In genomic region chr5:77223043-77223975, GRCm38 (mm10) we compare ENCODE assay signal across 8 mouse cellular contexts. TPM values are rescaled to one million over a fixed set of nuclear protein-coding genes. Genes with fewer than 3 reads are reported as not detected.
A peak's percentile ranks its signal among the peaks of the same experiment; 100 is the strongest.
DNase-seq lines count a peak whose midpoint lies in the region; ATAC-seq and TF ChIP-seq lines count a peak whose summit lies in the region.
"Had no signal": no experiment of that assay in that cellular context is flagged by ENCODE, and none has a peak within 500 bp of the region (broad histone marks: within the 10 kb centered on the region; RNA-seq: fewer than 3 reads in every experiment).

No protein-coding gene starts in this region.

- no peaks in the 10 kb centered on the region for H3K79me2 ChIP-seq in MEL (ENCODE audit: control insufficient read depth, insufficient read depth, low read length, poor library complexity)

- TF ChIP-seq POLR2A in MEL (IDR thresholded peaks at IDR 0.05; ENCODE audit: control insufficient read depth in 1 of 2, insufficient read depth in 1 of 2, low read depth in 1 of 2, low read length in 2 of 2, poor library complexity in 1 of 2), result no peak

- peak; percentile 84 to 93 (median 91) for TF ChIP-seq CTCF in MEL (IDR thresholded peaks at IDR 0.05 in 2 of 3, conservative IDR thresholded peaks at IDR 0.05 in 1 of 3; ENCODE audit: control insufficient read depth in 1 of 3, insufficient read depth in 1 of 3, low read depth in 2 of 3, low read length in 3 of 3, poor library complexity in 1 of 3, severe bottlenecking in 1 of 3)

- no peaks in the 10 kb centered on the region for H3K36me3 ChIP-seq in kidney, embryonic 16.5 days (ENCODE audit: insufficient read depth, low read length)
- no peaks in the 10 kb centered on the region for H3K36me3 ChIP-seq in kidney, embryonic 15.5 days
- H3K36me3 ChIP-seq in MEL (ENCODE audit: control insufficient read depth in 1 of 2, insufficient read depth in 2 of 2, low read length in 2 of 2), result peaks cover 0 to 6% of the 10 kb centered on the region in 2 experiments; a peak in 1 of 4 replicates
- H3K36me3 ChIP-seq in midbrain, embryonic 14.5 days (ENCODE audit: control insufficient read depth, insufficient read depth, low read length), result no peaks in the 10 kb centered on the region

- ATAC-seq in kidney, embryonic 16.5 days (ENCODE audit: low FRiP score, low TSS enrichment), result 0 out of 2 replicates have a peak, but pooled peaks have one; percentile 23
- ATAC-seq in kidney, embryonic 15.5 days (replicated peaks; ENCODE audit: low FRiP score), result no peak
- no peak for ATAC-seq in midbrain, embryonic 14.5 days (ENCODE audit: low FRiP score, low TSS enrichment)

- H3K9ac ChIP-seq in kidney, embryonic 16.5 days (replicated peaks; ENCODE audit: low read length), result no peak overlapping the region
- no peak overlapping the region for H3K9ac ChIP-seq in kidney, embryonic 15.5 days
- H3K9ac ChIP-seq in MEL (ENCODE audit: control insufficient read depth, low read depth, low read length, poor library complexity, severe bottlenecking), result peak overlapping the region; percentile 7; the same call in 1 of the 2 replicates
- no peak overlapping the region for H3K9ac ChIP-seq in midbrain, embryonic 14.5 days (replicated peaks; ENCODE audit: low read length)

- TF ChIP-seq EP300 in MEL (IDR thresholded peaks at IDR 0.05; ENCODE audit: low read depth in 1 of 2, low read length in 2 of 2), result 0 out of 4 replicates have a peak, but pooled peaks of 1 of the 2 experiments have one; percentile 20

- peak; percentile 57 for TF ChIP-seq RAD21 in MEL (IDR thresholded peaks at IDR 0.05; ENCODE audit: low read depth, low read length)

- 74% methylated on average over 11 of the region's 11 CpGs for WGBS in kidney, embryonic 16.5 days
- 77% methylated on average over 11 of the region's 11 CpGs for WGBS in kidney, embryonic 15.5 days
- 77% methylated on average over 11 of the region's 11 CpGs for WGBS in midbrain, embryonic 14.5 days

- H3K9me3 ChIP-seq in kidney, embryonic 16.5 days (ENCODE audit: low read length), result peaks cover 3% of the 10 kb centered on the region; the same call in 1 of the 2 replicates
- H3K9me3 ChIP-seq in kidney, embryonic 15.5 days (replicated peaks), result no peaks in the 10 kb centered on the region
- H3K9me3 ChIP-seq in MEL (replicated peaks; ENCODE audit: insufficient read depth, low read length), result no peaks in the 10 kb centered on the region
- H3K9me3 ChIP-seq in midbrain, embryonic 14.5 days (ENCODE audit: control insufficient read depth, low read length), result no peaks in the 10 kb centered on the region

- no peak overlapping the region for H3K27ac ChIP-seq in kidney, embryonic 16.5 days (ENCODE audit: low read length)
- no peak overlapping the region for H3K27ac ChIP-seq in kidney, embryonic 15.5 days
- no peak overlapping the region for H3K27ac ChIP-seq in MEL (ENCODE audit: control insufficient read depth, low read depth, low read length)
- no peak overlapping the region for H3K27ac ChIP-seq in midbrain, embryonic 14.5 days (replicated peaks; ENCODE audit: low read depth, low read length)

- H3K4me1 ChIP-seq in kidney, embryonic 16.5 days (ENCODE audit: insufficient read depth, low read length), result no peaks in the 10 kb centered on the region
- no peaks in the 10 kb centered on the region for H3K4me1 ChIP-seq in kidney, embryonic 15.5 days
- peaks cover 2% of the 10 kb centered on the region in 2 experiments; a peak in 1 of 4 replicates for H3K4me1 ChIP-seq in MEL (ENCODE audit: control insufficient read depth in 1 of 2, insufficient read depth in 2 of 2, low read length in 2 of 2)
- H3K4me1 ChIP-seq in midbrain, embryonic 14.5 days (ENCODE audit: control insufficient read depth, insufficient read depth, low read length), result no peaks in the 10 kb centered on the region

- H3K27me3 ChIP-seq in kidney, embryonic 16.5 days (ENCODE audit: insufficient read depth, low read length), result no peaks in the 10 kb centered on the region
- no peaks in the 10 kb centered on the region for H3K27me3 ChIP-seq in kidney, embryonic 15.5 days
- H3K27me3 ChIP-seq in MEL (ENCODE audit: control insufficient read depth in 1 of 2, insufficient read depth in 2 of 2, low read length in 2 of 2), result 0 out of 4 replicates have a peak, but pooled peaks cover 0 to 1% of the 10 kb centered on the region in 2 experiments
- no peaks in the 10 kb centered on the region for H3K27me3 ChIP-seq in midbrain, embryonic 14.5 days (ENCODE audit: control insufficient read depth, insufficient read depth, low read length)

- no peak overlapping the region for H3K4me2 ChIP-seq in kidney, embryonic 16.5 days (replicated peaks; ENCODE audit: low read depth, low read length)
- no peak overlapping the region for H3K4me2 ChIP-seq in kidney, embryonic 15.5 days
- H3K4me2 ChIP-seq in midbrain, embryonic 14.5 days (ENCODE audit: low read length), result no peak overlapping the region

- no peak overlapping the region for H3K4me3 ChIP-seq in kidney, embryonic 16.5 days (ENCODE audit: low read length)
- no peak overlapping the region for H3K4me3 ChIP-seq in kidney, embryonic 15.5 days (replicated peaks)
- H3K4me3 ChIP-seq in MEL (ENCODE audit: control insufficient read depth in 1 of 2, insufficient read depth in 1 of 2, low read depth in 2 of 2, low read length in 2 of 2), result peak overlapping the region in 1 of 2 experiments; percentile 5; a peak in 1 of 4 replicates
- no peak overlapping the region for H3K4me3 ChIP-seq in midbrain, embryonic 14.5 days (replicated peaks; ENCODE audit: low read depth, low read length)

- peak; percentile 31 for DNase-seq in CD4-positive helper T cell, adult 2 months (ENCODE audit: low read depth, low spot score)
- peak; percentile 81 for DNase-seq in MEL (ENCODE audit: low read depth, low spot score)
- DNase-seq in lung, postnatal 10 days, result peak; percentile 12
- DNase-seq in midbrain, embryonic 14.5 days, result no peak
- no peak for DNase-seq in layer of hippocampus, adult 18-20 months (ENCODE audit: low spot score in 2 of 2)

TF ChIP-seq in MEL, 35 proteins besides CTCF, POLR2A, EP300 and RAD21 (continues in another document):
- TF ChIP-seq ZC3H11A (IDR thresholded peaks at IDR 0.05; ENCODE audit: low read depth, low read length) (peak; percentile 43), MAX (IDR thresholded peaks at IDR 0.05; ENCODE audit: low read length) (no peak), CHD2 (IDR thresholded peaks at IDR 0.05; ENCODE audit: low read length) (no peak), SMC3 (IDR thresholded peaks at IDR 0.05; ENCODE audit: low read depth, low read length) (peak; percentile 68), SIN3A (IDR thresholded peaks at IDR 0.05; ENCODE audit: low read length) (peak; percentile 40; the same call in 1 of the 2 replicates), BHLHE40 (IDR thresholded peaks at IDR 0.05; ENCODE audit: borderline replicate concordance, low read depth, low read length) (no peak), E2F4 (IDR thresholded peaks at IDR 0.05; ENCODE audit: borderline replicate concordance, low read depth, low read length) (no peak), TAL1 (IDR thresholded peaks at IDR 0.05; ENCODE audit: low read length) (no peak), TBP (IDR thresholded peaks at IDR 0.05; ENCODE audit: low read depth, low read length) (0 out of 2 replicates have a peak, but pooled peaks have one; percentile 21), UBTF (IDR thresholded peaks at IDR 0.05; ENCODE audit: borderline replicate concordance, insufficient read depth, low read depth, low read length) (no peak), MYB (IDR thresholded peaks at IDR 0.05; ENCODE audit: low read depth, low read length) (no peak), POLR2AphosphoS2 (IDR thresholded peaks at IDR 0.05; ENCODE audit: low read length) (no peak), GABPA (IDR thresholded peaks at IDR 0.05; ENCODE audit: low read depth, low read length) (no peak), JUND (IDR thresholded peaks at IDR 0.05; ENCODE audit: low read depth, low read length) (no peak), MYC (IDR thresholded peaks at IDR 0.05; ENCODE audit: low read depth, low read length) (0 out of 2 replicates have a peak, but pooled peaks have one; percentile 30), ETS1 (IDR thresholded peaks at IDR 0.05; ENCODE audit: low read depth, low read length) (no peak), TCF12 (IDR thresholded peaks at IDR 0.05; ENCODE audit: low read depth, low read length) (0 out of 2 replicates have a peak, but pooled peaks have one; percentile 35), MXI1 (IDR thresholded peaks at IDR 0.05; ENCODE audit: low read depth, low read length) (peak; percentile 44; the same call in 1 of the 2 replicates), HCFC1 (IDR thresholded peaks at IDR 0.05; ENCODE audit: low read depth, low read length) (no peak), NRF1 (IDR thresholded peaks at IDR 0.05; ENCODE audit: insufficient read depth, low read depth, low read length, poor library complexity, severe bottlenecking) (no peak), MAZ (IDR thresholded peaks at IDR 0.05; ENCODE audit: low read depth, low read length) (no peak), USF2 (IDR thresholded peaks at IDR 0.05; ENCODE audit: borderline replicate concordance in 1 of 2, insufficient read depth in 1 of 2, low read depth in 1 of 2, low read length in 2 of 2) (no peak), USF1 (IDR thresholded peaks at IDR 0.05; ENCODE audit: low read depth, low read length) (no peak), NELFE (IDR thresholded peaks at IDR 0.05; ENCODE audit: low read depth, low read length) (no peak), ZKSCAN1 (IDR thresholded peaks at IDR 0.05; ENCODE audit: low read depth, low read length) (no peak), CHD1 (IDR thresholded peaks at IDR 0.05; ENCODE audit: low read depth, low read length) (no peak), ZMIZ1 (IDR thresholded peaks at IDR 0.05; ENCODE audit: low read depth, low read length) (no peak)

RNA-seq across cellular contexts. Expression of gene Spink2, which starts 12.0 kb away (rescaled TPM):
- polyA plus RNA-seq in kidney, embryonic 16.5 days (2015; fragmentation: Nextera tagmentation; extraction: Ambion mirVana), result 1.1 and 1.3 TPM in 2 replicates
- 2.1 TPM in 2 replicates for polyA plus RNA-seq in kidney, embryonic 15.5 days (2015; fragmentation: Nextera tagmentation; extraction: Ambion mirVana)
- not detected in 2 replicates for total RNA-seq in MEL (2012; rRNA removed)
- polyA plus RNA-seq in MEL (2012; ENCODE audit: insufficient read depth in 1 of 2, insufficient read length in 2 of 2, low read depth in 1 of 2, low replicate concordance in 2 of 2, missing spikeins in 1 of 2), result not detected
- polyA plus RNA-seq in midbrain, embryonic 14.5 days (2014; fragmentation: Nextera tagmentation; extraction: Ambion mirVana), result 0.38 TPM in 1 of 2 replicates, not detected in the other
- not detected for total RNA-seq in layer of hippocampus, adult 18-20 months (2021)
- total RNA-seq: left cerebral cortex, adult 8-10 months had no signal

RNA-seq across cellular contexts. Expression of gene Rest, which starts 42.0 kb away (rescaled TPM):
- 37.6 and 40.5 TPM in 2 replicates for polyA plus RNA-seq in kidney, embryonic 16.5 days (2015; fragmentation: Nextera tagmentation; extraction: Ambion mirVana)
- 39.2 and 40.4 TPM in 2 replicates for polyA plus RNA-seq in kidney, embryonic 15.5 days (2015; fragmentation: Nextera tagmentation; extraction: Ambion mirVana)
- 19.3 and 21.0 TPM in 2 replicates for total RNA-seq in MEL (2012; rRNA removed)
- 10 to 100 TPM in 1 of 2 experiments, 1 to 10 TPM in 1; 7.4 to 20.6 TPM for polyA plus RNA-seq in MEL (2012; ENCODE audit: insufficient read depth in 1 of 2, insufficient read length in 2 of 2, low read depth in 1 of 2, low replicate concordance in 2 of 2, missing spikeins in 1 of 2)
- polyA plus RNA-seq in midbrain, embryonic 14.5 days (2014; fragmentation: Nextera tagmentation; extraction: Ambion mirVana), result 5.6 and 8.4 TPM in 2 replicates
- 1 to 10 TPM; 4.3 to 4.4 TPM for total RNA-seq in layer of hippocampus, adult 18-20 months (2021)

Comparison
In these comparisons a context has a peak if more than half of its experiments do, and no peak if none do; other contexts are left out.
1. DNase-seq: peak in CD4-positive helper T cell, adult 2 months (single experiment), MEL (single experiment) and lung, postnatal 10 days (single experiment); none in midbrain, embryonic 14.5 days (single experiment) and layer of hippocampus, adult 18-20 months (0 of 2).